11 mouse cellular contexts compared by ENCODE assay signal in genomic region chr4:127199406-127199805, GRCm38 (mm10). TPM values are rescaled to one million over a fixed set of nuclear protein-coding genes. Genes with fewer than 3 reads are reported as not detected.
DNase-seq lines count a peak whose midpoint lies in the region; ATAC-seq and TF ChIP-seq lines count a peak whose summit lies in the region.
"Had no signal": no experiment of that assay in that cellular context is flagged by ENCODE, and none has a peak within 500 bp of the region (broad histone marks: within the 10 kb centered on the region; RNA-seq: fewer than 3 reads in every experiment).

No protein-coding gene starts in this region.

- peak overlapping the region; percentile 39; the same call in 1 of the 2 replicates for H3K27ac ChIP-seq in layer of hippocampus, adult 2 months
- H3K27ac ChIP-seq: liver, embryonic 15.5 days had no signal

- DNase-seq in CD4-positive, CD25-positive, alpha-beta regulatory T cell, adult 2 months (ENCODE audit: low read depth, low spot score), result peak; percentile 50
- no peak for DNase-seq in layer of hippocampus, adult 2 months (ENCODE audit: low spot score in 2 of 2)
- no peak for DNase-seq in layer of hippocampus, adult 8-10 months (ENCODE audit: low spot score in 2 of 2)
- DNase-seq in 416B (ENCODE audit: low read depth), result peak; percentile 6
- no peak for DNase-seq in Muller cell, postnatal 12 days (ENCODE audit: inconsistent ontology term)
- DNase-seq: cerebellum, adult 8-10 months had no signal

- TF ChIP-seq CTCF in layer of hippocampus, adult 2 months (conservative IDR thresholded peaks at IDR 0.05), result peak; percentile 71

- no peak for ATAC-seq in CD4-positive, CD25-positive, alpha-beta regulatory T cell, adult 4 months
- peak; percentile 25; the same call in 1 of the 2 replicates for ATAC-seq in granulocyte monocyte progenitor cell, adult 5-6 weeks (replicated peaks; ENCODE audit: poor library complexity, severe bottlenecking)
- no peak for ATAC-seq in frontal cortex, adult (ENCODE audit: low TSS enrichment)

- H3K4me3 ChIP-seq in layer of hippocampus, adult 2 months, result no peak overlapping the region
- H3K4me3 ChIP-seq: liver, embryonic 15.5 days; myocyte had no signal

RNA-seq across cellular contexts. Expression of gene Dlgap3, which starts 30.4 kb away (rescaled TPM):
- not detected for polyA plus RNA-seq in CD4-positive, CD25-positive, alpha-beta regulatory T cell, adult 4 months (2017; shearing (Covaris generic))
- 100 to 1,000 TPM; 283 to 292 TPM for total RNA-seq in layer of hippocampus, adult 2 months (2021)
- 100 to 1,000 TPM; 229 to 253 (median 243) TPM for total RNA-seq in layer of hippocampus, adult 8-10 months (2022)
- total RNA-seq in granulocyte monocyte progenitor cell, adult 5-6 weeks (2014; fragmentation: Nextera tagmentation), result not detected in 2 replicates
- total RNA-seq in granulocyte monocyte progenitor cell, adult 5-6 weeks (2017), result 0.04 TPM in 1 of 2 replicates, not detected in the other
- polyA plus RNA-seq: myocyte had no signal

RNA-seq across cellular contexts. Expression of gene Smim12, which starts 44.2 kb away (rescaled TPM):
- polyA plus RNA-seq in CD4-positive, CD25-positive, alpha-beta regulatory T cell, adult 4 months (2017; shearing (Covaris generic)), result 10 to 100 TPM; 37.5 to 54.9 TPM
- 10 to 100 TPM; 48.5 to 55.1 TPM for total RNA-seq in layer of hippocampus, adult 2 months (2021)
- total RNA-seq in layer of hippocampus, adult 8-10 months (2022), result 10 to 100 TPM; 53.6 to 54.6 (median 54.1) TPM
- 35.1 and 47.1 TPM in 2 replicates for total RNA-seq in granulocyte monocyte progenitor cell, adult 5-6 weeks (2014; fragmentation: Nextera tagmentation)
- 30.4 and 31.8 TPM in 2 replicates for total RNA-seq in granulocyte monocyte progenitor cell, adult 5-6 weeks (2017)

Comparison
In these comparisons a context has a peak if more than half of its experiments do, and no peak if none do; other contexts are left out.
1. DNase-seq: peak in CD4-positive, CD25-positive, alpha-beta regulatory T cell, adult 2 months (single experiment) and 416B (single experiment); none in layer of hippocampus, adult 2 months (0 of 2), layer of hippocampus, adult 8-10 months (0 of 2) and Muller cell, postnatal 12 days (single experiment).
2. RNA of gene Dlgap3, which starts 30.4 kb away (total RNA-seq): 283 to 292 TPM in layer of hippocampus, adult 2 months and 229 to 253 TPM in layer of hippocampus, adult 8-10 months; 0.04 TPM in granulocyte monocyte progenitor cell, adult 5-6 weeks; every median in the first group is over 100 times any median in the second.